Mouse (Mus musculus) ES-Bruce4 (cell line): ENCODE measurements around the gene Ptpn21. TPM values are rescaled to one million over a fixed set of nuclear protein-coding genes. Genes with fewer than 3 reads are reported as not detected.

Source experiments
- H3K27ac ChIP-seq: 2 replicates; pipeline ENCODE4 v1.5.1; 2012; ENCODE audit warnings: low read length, inconsistent platforms; ENCODE audit not compliant: insufficient read depth
- H3K27me3 ChIP-seq: 2 replicates; pipeline ENCODE4 v1.6.1; 2012; ENCODE audit warnings: mild to moderate bottlenecking, low read length, inconsistent platforms; ENCODE audit not compliant: control insufficient read depth, poor library complexity, insufficient read depth, severe bottlenecking
- H3K36me3 ChIP-seq: 2 replicates; pipeline ENCODE4 v1.6.1; 2012; ENCODE audit warnings: inconsistent platforms, mild to moderate bottlenecking, low read length, moderate library complexity; ENCODE audit not compliant: control insufficient read depth, poor library complexity, insufficient read depth, severe bottlenecking
- H3K4me1 ChIP-seq: one replicate; pipeline ENCODE4 v1.8.1; 2011; ENCODE audit warnings: low read length; ENCODE audit not compliant: control insufficient read depth, insufficient read depth
- H3K4me3 ChIP-seq: 2 replicates; pipeline ENCODE4 v1.5.1; 2011; ENCODE audit warnings: low read depth, mild to moderate bottlenecking, low read length
- H3K9ac ChIP-seq: 2 replicates; pipeline ENCODE4 v1.6.1; 2012; ENCODE audit warnings: low read depth, mild to moderate bottlenecking, inconsistent platforms; ENCODE audit not compliant: poor library complexity, severe bottlenecking
- H3K9me3 ChIP-seq: replicated peaks from 2 replicates; pipeline ENCODE4 v1.6.1; 2012; ENCODE audit warnings: mild to moderate bottlenecking, low read length, inconsistent platforms; ENCODE audit not compliant: control insufficient read depth, poor library complexity, insufficient read depth, severe bottlenecking
- CTCF ChIP-seq: IDR thresholded peaks from one replicate; pipeline ENCODE4 v1.8.1; 2011; ENCODE audit warnings: low read depth, low read length
- EP300 ChIP-seq: IDR thresholded peaks from 2 replicates; pipeline ENCODE4 v1.6.1; 2011; ENCODE audit warnings: low read depth, low read length; ENCODE audit not compliant: insufficient read depth
- POLR2A ChIP-seq: IDR thresholded peaks from one replicate; pipeline ENCODE4 v1.8.1; 2011; ENCODE audit warnings: low read length; ENCODE audit not compliant: insufficient read depth
- polyA plus RNA-seq: library from polyadenylated mRNA; stranded (reverse); fragments of >200 nt; gene quantifications from 2 replicates; pipeline ENCODE4 v1.2.4, GENCODE M21; 2011; ENCODE audit warnings: low read depth; ENCODE audit not compliant: missing spikeins, insufficient read depth, insufficient read length

The Ptpn21 gene
- polyA plus RNA-seq, 1 experiment = 25.0 TPM

- no peaks in the 10 kb centered on the region for H3K36me3 ChIP-seq
- no peak overlapping the region for H3K9ac ChIP-seq
- TF ChIP-seq EP300 (no peak), CTCF (no peak), POLR2A (no peak)
- H3K27me3 ChIP-seq = no peaks in the 10 kb centered on the region
- H3K4me3 ChIP-seq = no peak overlapping the region
- no peaks in the 10 kb centered on the region for H3K4me1 ChIP-seq
- H3K27ac ChIP-seq = no peak overlapping the region
- H3K9me3 ChIP-seq = no peaks in the 10 kb centered on the region
Measured at GRCm38 (mm10) chr12:98670429-98670828, 66.8 kb downstream of the Ptpn21 start.

- H3K27ac ChIP-seq = no peak overlapping the region
- H3K4me1 ChIP-seq = no peaks in the 10 kb centered on the region
- no peaks in the 10 kb centered on the region for H3K9me3 ChIP-seq
- TF ChIP-seq EP300 (no peak), POLR2A (no peak), CTCF (no peak)
- H3K27me3 ChIP-seq = no peaks in the 10 kb centered on the region
- no peak overlapping the region for H3K9ac ChIP-seq
- H3K4me3 ChIP-seq = no peak overlapping the region
- no peaks in the 10 kb centered on the region for H3K36me3 ChIP-seq
Measured at GRCm38 (mm10) chr12:98669864-98670263, 67.3 kb downstream of the Ptpn21 start.

DNA sequence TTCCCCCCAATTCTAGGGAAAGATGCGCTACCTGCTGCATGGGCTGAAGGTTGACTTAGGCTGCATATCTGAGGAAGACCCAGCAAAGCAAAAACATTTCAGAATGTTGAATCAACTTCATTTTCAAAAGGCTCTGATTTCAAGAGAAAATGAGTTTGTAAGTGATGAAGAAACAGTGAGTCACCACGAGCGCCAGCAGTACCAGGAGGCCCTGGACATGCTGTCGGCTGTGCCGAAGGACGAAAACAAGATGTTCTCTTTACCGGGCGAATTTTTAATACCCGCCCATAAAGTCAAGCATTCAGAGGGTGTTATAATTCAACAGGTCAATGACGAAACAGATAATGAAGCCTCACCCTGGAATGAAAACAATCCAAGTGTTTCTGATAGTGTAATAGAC is 68.1 kb downstream of the Ptpn21 start:
- TF ChIP-seq POLR2A = no peak
- TF ChIP-seq EP300 = no peak
- no peak for TF ChIP-seq CTCF
- Histone ChIP-seq H3K36me3 (no peaks in the 10 kb centered on the region), H3K4me1 (no peaks in the 10 kb centered on the region), H3K9me3 (no peaks in the 10 kb centered on the region), H3K27ac (no peak overlapping the region), H3K9ac (no peak overlapping the region), H3K27me3 (no peaks in the 10 kb centered on the region), H3K4me3 (no peak overlapping the region)

- Histone ChIP-seq H3K36me3 (no peaks in the 10 kb centered on the region), H3K27ac (no peak overlapping the region), H3K4me3 (no peak overlapping the region), H3K9ac (no peak overlapping the region), H3K9me3 (no peaks in the 10 kb centered on the region), H3K4me1 (no peaks in the 10 kb centered on the region), H3K27me3 (no peaks in the 10 kb centered on the region)
- TF ChIP-seq EP300 (no peak), CTCF (no peak), POLR2A (no peak)
Measured at GRCm38 (mm10) chr12:98668132-98668814, 68.9 kb downstream of the Ptpn21 start.

DNA sequence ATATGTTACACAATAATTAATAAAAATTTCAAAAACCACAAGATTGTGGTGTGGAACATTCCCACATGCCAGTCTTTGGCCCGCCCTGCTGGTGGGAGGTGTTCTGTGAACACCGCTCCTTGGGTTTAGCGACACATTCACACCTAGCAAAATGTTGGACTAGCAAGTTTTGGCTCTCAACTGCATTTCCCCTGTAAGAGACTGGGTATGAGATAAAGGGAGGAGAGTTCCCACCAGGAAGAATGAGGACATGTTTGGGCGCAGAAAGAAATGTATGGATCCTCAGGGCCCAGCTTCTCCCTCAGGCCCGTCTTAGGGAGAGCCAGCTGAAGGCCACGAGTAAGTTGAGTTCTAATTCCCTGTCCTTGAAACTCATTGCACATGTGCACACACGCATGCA is 74.6 kb downstream of the Ptpn21 start:
- H3K9ac ChIP-seq = no peak overlapping the region

GRCm38 (mm10) chr12:98656873-98657272 is 80.3 kb downstream of the Ptpn21 start:
- Histone ChIP-seq H3K4me3 (no peak overlapping the region), H3K27ac (no peak overlapping the region), H3K4me1 (no peaks in the 10 kb centered on the region), H3K36me3 (no peaks in the 10 kb centered on the region), H3K9me3 (no peaks in the 10 kb centered on the region), H3K9ac (no peak overlapping the region), H3K27me3 (no peaks in the 10 kb centered on the region)
- no peak for TF ChIP-seq POLR2A
- no peak for TF ChIP-seq EP300
- TF ChIP-seq CTCF = no peak

More for the DNA sequence above, 74.6 kb downstream of the Ptpn21 start:
- TF ChIP-seq POLR2A = no peak
- TF ChIP-seq EP300 = no peak
- no peak for TF ChIP-seq CTCF
- H3K27me3 ChIP-seq = no peaks in the 10 kb centered on the region
- H3K27ac ChIP-seq = no peak overlapping the region
- H3K4me3 ChIP-seq = no peak overlapping the region
- H3K36me3 ChIP-seq = no peaks in the 10 kb centered on the region
- H3K9me3 ChIP-seq = no peaks in the 10 kb centered on the region
- H3K4me1 ChIP-seq = no peaks in the 10 kb centered on the region
